Mouse (Mus musculus): ENCODE data around the gene Fastkd5. TPM values are rescaled to one million over a fixed set of nuclear protein-coding genes. Genes with fewer than 3 reads are reported as not detected.

Gene Fastkd5
- polyA plus RNA-seq (2012; rRNA removed), result 1.1 TPM in 2 replicates

GRCm38 (mm10) chr2:130629839-130630203, at the start of gene Fastkd5, which contains the start of gene Ubox5:
TSS of gene Fastkd5 (minus strand) at chr2:130630027.
TSS of gene Ubox5 (minus strand) at chr2:130630038.

GRCm38 (mm10) chr2:130667559-130667958, 37.7 kb upstream of the Fastkd5 start, which contains the start of gene Itpa:
TSS of gene Itpa (plus strand) at chr2:130667610.

GRCm38 (mm10) chr2:130664102-130664701, 34.4 kb upstream of the Fastkd5 start, which contains the start of gene Ddrgk1:
TSS of gene Ddrgk1 (minus strand) at chr2:130664659.

GRCm38 (mm10) chr2:130642684-130643369, 13.0 kb upstream of the Fastkd5 start, which contains the start of gene Lzts3:
TSS of gene Lzts3 (minus strand) at chr2:130642803.

GRCm38 (mm10) chr2:130582552-130582951, 47.3 kb downstream of the Fastkd5 start, which contains the start of gene Avp:
TSS of gene Avp (minus strand) at chr2:130582554.

GRCm38 (mm10) chr2:130575873-130576272, 54.0 kb downstream of the Fastkd5 start, which contains the start of gene Oxt:
TSS of gene Oxt (plus strand) at chr2:130576173.

Other genes with a start within 250 kb of the Fastkd5 start
- gene Cpxm1, start 232.5 kb downstream of the Fastkd5 start, polyA plus RNA-seq (2012; rRNA removed), result 2.1 TPM in 2 replicates
- not detected in 2 replicates for gene Gm28372, start 224.8 kb downstream of the Fastkd5 start, polyA plus RNA-seq (2012; rRNA removed)
- gene 1700020A23Rik, start 224.8 kb downstream of the Fastkd5 start, polyA plus RNA-seq (2012; rRNA removed), result not detected in 2 replicates
- not detected in 2 replicates for gene Tmem239, start 223.5 kb downstream of the Fastkd5 start, polyA plus RNA-seq (2012; rRNA removed)
- 40.9 and 53.4 TPM in 2 replicates for gene Vps16, start 205.7 kb downstream of the Fastkd5 start, polyA plus RNA-seq (2012; rRNA removed)
- gene Pced1a, start 205.3 kb downstream of the Fastkd5 start, polyA plus RNA-seq (2012; rRNA removed), result 19.3 and 27.3 TPM in 2 replicates
- 41.5 and 43.6 TPM in 2 replicates for gene Ptpra, start 179.7 kb downstream of the Fastkd5 start, polyA plus RNA-seq (2012; rRNA removed)
- gene Mrps26, start 66.3 kb downstream of the Fastkd5 start, polyA plus RNA-seq (2012; rRNA removed), result 96.1 and 98.1 TPM in 2 replicates
- 0.28 TPM in 1 of 2 replicates, not detected in the other for gene Oxt, start 53.9 kb downstream of the Fastkd5 start, polyA plus RNA-seq (2012; rRNA removed)
- not detected in 2 replicates for gene Avp, start 47.5 kb downstream of the Fastkd5 start, polyA plus RNA-seq (2012; rRNA removed)
- 5.7 TPM in 2 replicates for gene Ubox5, start within 50 bp of the Fastkd5 start, polyA plus RNA-seq (2012; rRNA removed)
- 61.8 and 69.8 TPM in 2 replicates for gene Lzts3, start 12.8 kb upstream of the Fastkd5 start, polyA plus RNA-seq (2012; rRNA removed)
- gene Ddrgk1, start 34.6 kb upstream of the Fastkd5 start, polyA plus RNA-seq (2012; rRNA removed), result 73.1 and 112 TPM in 2 replicates
- gene Itpa, start 37.6 kb upstream of the Fastkd5 start, polyA plus RNA-seq (2012; rRNA removed), result 23.8 and 25.9 TPM in 2 replicates
- 0.83 and 1.2 TPM in 2 replicates for gene Slc4a11, start 67.5 kb upstream of the Fastkd5 start, polyA plus RNA-seq (2012; rRNA removed)

Data from colon, adult 2 months (tissue).